Mouse (Mus musculus) embryonic facial prominence, embryonic 12.5 days (tissue): ENCODE results near the gene 0610009B22Rik. TPM values are rescaled to one million over a fixed set of nuclear protein-coding genes. Genes with fewer than 3 reads are reported as not detected.

Source experiments
- ATAC-seq: fragments of 200-750 bp; cut with Nextera tagmentation; 2 replicates; pipeline ENCODE4 v1.8.0; 2017; ENCODE audit not compliant: insufficient number of reproducible peaks, insufficient read depth, low FRiP score, low TSS enrichment
- H3K27ac ChIP-seq: fragments of 300-500 bp; sonication (generic); 2 replicates; pipeline ENCODE4 v1.5.1; 2016; ENCODE audit warnings: mild to moderate bottlenecking
- H3K27me3 ChIP-seq: fragments of 300-500 bp; sonication (generic); 2 replicates; pipeline ENCODE4 v1.6.1; 2016; ENCODE audit warnings: mild to moderate bottlenecking, moderate library complexity
- H3K36me3 ChIP-seq: fragments of 300-500 bp; sonication (generic); 2 replicates; pipeline ENCODE4 v1.6.1; 2016; ENCODE audit warnings: mild to moderate bottlenecking
- H3K4me1 ChIP-seq: fragments of 300-500 bp; sonication (generic); 2 replicates; pipeline ENCODE4 v1.6.1; 2016
- H3K4me2 ChIP-seq: fragments of 300-500 bp; sonication (generic); replicated peaks from 2 replicates; pipeline ENCODE4 v1.6.1; 2016; ENCODE audit warnings: mild to moderate bottlenecking, moderate library complexity
- H3K4me3 ChIP-seq: fragments of 300-500 bp; sonication (generic); 2 replicates; pipeline ENCODE4 v1.5.1; 2016; ENCODE audit warnings: mild to moderate bottlenecking
- H3K9ac ChIP-seq: fragments of 300-500 bp; sonication (generic); 2 replicates; pipeline ENCODE4 v1.6.1; 2016; ENCODE audit warnings: mild to moderate bottlenecking, moderate library complexity
- H3K9me3 ChIP-seq: fragments of 300-500 bp; sonication (generic); 2 replicates; pipeline ENCODE4 v1.6.1; 2016; ENCODE audit warnings: mild to moderate bottlenecking, moderate library complexity
- WGBS: fragments of 180-500 bp; shearing (Covaris S2); methylation state at CpG from one replicate; pipeline ENCODE4 v1.1.7; 2016; 5-methylcytosine and 5-hydroxymethylcytosine counted together
- polyA plus RNA-seq: library from polyadenylated mRNA; unstranded; fragments of >200 nt; fragmentation: Nextera tagmentation; extraction: Ambion mirVana; gene quantifications from 2 replicates; pipeline ENCODE4 v1.2.1, GENCODE M21; 2016

Gene 0610009B22Rik
- polyA plus RNA-seq, 1 experiment from 2014 or later = 91.7 TPM

- no peaks in the 10 kb centered on the region for H3K36me3 ChIP-seq
- under 1% methylated on average over 61 of the region's 61 CpGs for WGBS
- H3K4me2 ChIP-seq = peak within 1 kb of the TSS; percentile 80
- H3K27ac ChIP-seq = peak within 1 kb of the TSS; percentile 77
- H3K27me3 ChIP-seq = no peaks in the 10 kb centered on the region
- H3K9ac ChIP-seq = peak within 1 kb of the TSS; percentile 72
- peak within 1 kb of the TSS; percentile 81 for H3K4me3 ChIP-seq
- ATAC-seq = peak; percentile 74
- H3K4me1 ChIP-seq = peaks cover 19% of the 10 kb centered on the region
- H3K9me3 ChIP-seq = no peaks in the 10 kb centered on the region
Observed at GRCm38 (mm10) chr11:51635525-51636322, 53.0 kb downstream of the 0610009B22Rik start, which contains the start of gene Rmnd5b. Rmnd5b (minus strand) TSS chr11:51635896.

Other genes with a start within 250 kb of the 0610009B22Rik start
- 17.4 and 17.5 TPM in 2 replicates for gene Phykpl, start 104.1 kb downstream of the 0610009B22Rik start, polyA plus RNA-seq
- gene Hnrnpab, start 82.0 kb downstream of the 0610009B22Rik start, polyA plus RNA-seq = 714 and 750 TPM in 2 replicates
- gene Nhp2, start 69.1 kb downstream of the 0610009B22Rik start, polyA plus RNA-seq = 134 and 141 TPM in 2 replicates
- 43.7 and 47.6 TPM in 2 replicates for gene Rmnd5b, start 53.0 kb downstream of the 0610009B22Rik start, polyA plus RNA-seq
- 23.6 and 24.7 TPM in 2 replicates for gene N4bp3, start 38.0 kb downstream of the 0610009B22Rik start, polyA plus RNA-seq
- 2.3 and 2.5 TPM in 2 replicates for gene D930048N14Rik, start 37.9 kb downstream of the 0610009B22Rik start, polyA plus RNA-seq
- gene Sec24a, start 74.8 kb upstream of the 0610009B22Rik start, polyA plus RNA-seq = 14.6 and 15.1 TPM in 2 replicates
- 91.6 and 93.1 TPM in 2 replicates for gene Sar1b, start 74.8 kb upstream of the 0610009B22Rik start, polyA plus RNA-seq
- gene Jade2, start 168.8 kb upstream of the 0610009B22Rik start, polyA plus RNA-seq = 1.8 and 2.1 TPM in 2 replicates